In the genomic region with DNA sequence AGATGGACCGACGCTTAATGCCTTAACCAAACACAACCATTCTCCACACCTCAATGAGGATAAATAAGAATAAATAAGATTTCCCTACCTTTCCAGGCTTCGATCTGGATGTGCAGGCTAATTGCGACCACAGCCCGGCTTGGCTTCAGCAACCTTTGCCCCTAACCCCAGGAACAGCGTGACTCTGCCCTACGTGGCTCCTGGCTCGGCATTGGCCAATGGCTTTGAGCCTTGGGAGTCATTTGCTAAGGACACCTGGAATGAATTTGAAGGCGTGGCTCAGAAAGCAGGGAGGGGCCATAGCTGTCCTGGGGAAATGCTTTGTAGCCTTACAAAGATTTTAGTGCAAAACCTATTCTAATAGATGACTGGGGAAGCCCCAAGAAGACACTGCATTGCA, we compare ENCODE assay signal across 13 mouse cellular contexts. TPM values are rescaled to one million over a fixed set of nuclear protein-coding genes. Genes with fewer than 3 reads are reported as not detected.
DNase-seq lines count a peak whose midpoint lies in the region; ATAC-seq lines count a peak whose summit lies in the region.
"Had no signal": no experiment of that assay in that cellular context is flagged by ENCODE, and none has a peak within 500 bp of the region (broad histone marks: within the 10 kb centered on the region; RNA-seq: fewer than 3 reads in every experiment).

No protein-coding gene starts in this region.

- no peak overlapping the region for H3K27ac ChIP-seq in liver, embryonic 16.5 days (ENCODE audit: low read length)
- H3K27ac ChIP-seq: forebrain, embryonic 10.5 days had no signal

- 52% methylated on average over 9 of the region's 9 CpGs for WGBS in liver, embryonic 16.5 days (ENCODE audit: insufficient replicate concordance)

- ATAC-seq in liver, embryonic 16.5 days (ENCODE audit: low read depth), result peak; percentile 59
- ATAC-seq in erythroid progenitor cell, adult 5-6 weeks (replicated peaks; ENCODE audit: low FRiP score, poor library complexity, severe bottlenecking), result no peak
- ATAC-seq: midbrain, embryonic 16.5 days had no signal

- no peak overlapping the region; the same call in 1 of the 2 replicates for H3K4me2 ChIP-seq in liver, embryonic 16.5 days (ENCODE audit: low read depth, low read length)

- H3K9ac ChIP-seq in liver, embryonic 16.5 days (ENCODE audit: low read depth, low read length), result no peak overlapping the region

- no peaks in the 10 kb centered on the region for H3K9me3 ChIP-seq in liver, embryonic 16.5 days (replicated peaks; ENCODE audit: control insufficient read depth, low read length)
- H3K9me3 ChIP-seq: forebrain, embryonic 10.5 days had no signal

- peak; percentile 39 for DNase-seq in embryo, embryonic 10.5 days (ENCODE audit: low spot score)
- DNase-seq in kidney, adult 11 months, result peak; percentile 89
- DNase-seq in kidney, postnatal 4 days, result peak; percentile 55 to 71
- no peak for DNase-seq in cerebellum, postnatal 14 days
- no peak for DNase-seq in lung, postnatal 4 days
- DNase-seq in layer of hippocampus, adult 9-10 months (ENCODE audit: low spot score), result no peak
- DNase-seq: cerebellum, postnatal 25 days; gastrocnemius, postnatal 25 days had no signal

- H3K36me3 ChIP-seq in liver, embryonic 16.5 days (ENCODE audit: control insufficient read depth, insufficient read depth), result no peaks in the 10 kb centered on the region; the same call in 1 of the 2 replicates
- H3K36me3 ChIP-seq: forebrain, embryonic 10.5 days had no signal

- H3K27me3 ChIP-seq in liver, embryonic 16.5 days (ENCODE audit: control insufficient read depth, insufficient read depth, low read depth, low read length), result no peaks in the 10 kb centered on the region

- peak overlapping the region; percentile 51 for H3K4me3 ChIP-seq in liver, embryonic 16.5 days (ENCODE audit: low read depth, low read length)
- H3K4me3 ChIP-seq: forebrain, embryonic 10.5 days had no signal

- H3K4me1 ChIP-seq in liver, embryonic 16.5 days (ENCODE audit: control insufficient read depth, low read depth, low read length), result peaks cover 3% of the 10 kb centered on the region

RNA-seq across cellular contexts. Expression of a gene that starts 50.3 kb away (rescaled TPM):
- polyA plus RNA-seq in liver, embryonic 16.5 days (2015; fragmentation: Nextera tagmentation; extraction: Ambion mirVana), result 0.24 TPM in 1 of 2 replicates, not detected in the other
- total RNA-seq in erythroid progenitor cell, adult 5-6 weeks (2015; ENCODE audit: low replicate concordance), result not detected in 2 replicates
- total RNA-seq in erythroid progenitor cell, adult 5-6 weeks (2017; ENCODE audit: low replicate concordance), result not detected in 2 replicates
- total RNA-seq: gastrocnemius, postnatal 25 days; left cerebral cortex, postnatal 25 days had no signal
- polyA plus RNA-seq: forebrain, embryonic 10.5 days; midbrain, embryonic 16.5 days had no signal

Comparison
In these comparisons a context has a peak if more than half of its experiments do, and no peak if none do; other contexts are left out.
1. DNase-seq: peak in embryo, embryonic 10.5 days (single experiment), kidney, adult 11 months (single experiment) and kidney, postnatal 4 days (2 of 2); none in cerebellum, postnatal 14 days (0 of 2), lung, postnatal 4 days (0 of 2) and layer of hippocampus, adult 9-10 months (single experiment).